8 mouse cellular contexts compared by ENCODE assay signal in genomic region chr4:46506801-46507610, GRCm38 (mm10). TPM values are rescaled to one million over a fixed set of nuclear protein-coding genes. Genes with fewer than 3 reads are reported as not detected.
DNase-seq lines count a peak whose midpoint lies in the region; ATAC-seq and TF ChIP-seq lines count a peak whose summit lies in the region.

No protein-coding gene starts in this region.

- H3K27ac ChIP-seq in lung, embryonic 15.5 days, result 0 out of 2 replicates have a peak overlapping the region, but pooled peaks have one; percentile 58
- no peak overlapping the region for H3K27ac ChIP-seq in thymus, adult 2 months (ENCODE audit: control insufficient read depth, insufficient read depth, low read length)

- peaks cover 16% of the 10 kb centered on the region; the same call in 1 of the 2 replicates for H3K36me3 ChIP-seq in lung, embryonic 15.5 days
- H3K36me3 ChIP-seq in thymus, adult 2 months (ENCODE audit: control insufficient read depth, insufficient read depth, low read length), result peaks cover 17% of the 10 kb centered on the region

- peak overlapping the region; percentile 57 for H3K4me3 ChIP-seq in lung, embryonic 15.5 days
- H3K4me3 ChIP-seq in thymus, adult 2 months (ENCODE audit: control insufficient read depth, insufficient read depth, low read length), result peak overlapping the region; percentile 48

- DNase-seq in Muller cell, postnatal 12 days (ENCODE audit: inconsistent ontology term), result peak; percentile 98
- peak; percentile 91 for DNase-seq in cerebellum, adult 9-10 months
- peak; percentile 93 for DNase-seq in forelimb bud, embryonic 11.5 days (ENCODE audit: low read depth, low spot score)
- DNase-seq in layer of hippocampus, adult 9-10 months (ENCODE audit: low spot score), result peak; percentile 82
- peak; percentile 93 for DNase-seq in ovary, adult 18-20 months (ENCODE audit: low spot score)
- DNase-seq in thymus, adult 2 months, result peak; percentile 86

- peak overlapping the region; percentile 95 for H3K4me2 ChIP-seq in lung, embryonic 15.5 days

- TF ChIP-seq POLR2A in thymus, adult 2 months (IDR thresholded peaks at IDR 0.05; ENCODE audit: control insufficient read depth, extremely low read depth, insufficient read depth, low read length, poor library complexity), result no peak; the same call in 1 of the 2 replicates

- H3K9ac ChIP-seq in lung, embryonic 15.5 days, result peak overlapping the region; percentile 41

- ATAC-seq in hematopoietic stem cell, adult 5-6 weeks (replicated peaks in 1 of 2; ENCODE audit: insufficient read depth in 1 of 2, low FRiP score in 2 of 2, low TSS enrichment in 1 of 2, low read depth in 1 of 2, poor library complexity in 2 of 2, severe bottlenecking in 2 of 2), result peak; percentile 83 to 95
- ATAC-seq in lung, embryonic 15.5 days (ENCODE audit: borderline replicate concordance, extremely low read depth, low FRiP score, low TSS enrichment), result peak; percentile 97

- peaks cover 6% of the 10 kb centered on the region for H3K4me1 ChIP-seq in lung, embryonic 15.5 days
- H3K4me1 ChIP-seq in thymus, adult 2 months (replicated peaks; ENCODE audit: control insufficient read depth, insufficient read depth, low read length), result peaks cover 9% of the 10 kb centered on the region

- TF ChIP-seq CTCF in thymus, adult 2 months (IDR thresholded peaks at IDR 0.05; ENCODE audit: borderline replicate concordance, control insufficient read depth, extremely low read depth, insufficient read depth, low read length, poor library complexity), result no peak

- no peaks in the 10 kb centered on the region for H3K9me3 ChIP-seq in lung, embryonic 15.5 days

- peaks cover 13% of the 10 kb centered on the region for H3K27me3 ChIP-seq in lung, embryonic 15.5 days
- H3K27me3 ChIP-seq in thymus, adult 2 months (ENCODE audit: control insufficient read depth, insufficient read depth, low read length), result no peaks in the 10 kb centered on the region

- WGBS in lung, embryonic 15.5 days, result under 1% methylated on average over 89 of the region's 94 CpGs
- 10% methylated on average over 85 of the region's 94 CpGs for WGBS in thymus, adult 2 months

RNA-seq across cellular contexts. Expression of gene Nans, which starts 18.0 kb away (rescaled TPM):
- total RNA-seq in hematopoietic stem cell, adult 5-6 weeks (2017), result 47.3 and 48.7 TPM in 2 replicates
- polyA plus RNA-seq in lung, embryonic 15.5 days (2015; fragmentation: Nextera tagmentation; extraction: Ambion mirVana), result 84.7 and 90.6 TPM in 2 replicates
- polyA plus RNA-seq in thymus, adult 2 months (2012; rRNA removed), result 52.3 and 53.4 TPM in 2 replicates

RNA-seq across cellular contexts. Expression of gene Trim14, which starts 28.9 kb away (rescaled TPM):
- 17.7 and 43.5 TPM in 2 replicates for total RNA-seq in hematopoietic stem cell, adult 5-6 weeks (2017)
- polyA plus RNA-seq in lung, embryonic 15.5 days (2015; fragmentation: Nextera tagmentation; extraction: Ambion mirVana), result 2.2 and 2.7 TPM in 2 replicates
- polyA plus RNA-seq in thymus, adult 2 months (2012; rRNA removed), result 27.3 and 38.2 TPM in 2 replicates

RNA-seq across cellular contexts. Expression of gene Anp32b, which starts 56.3 kb away (rescaled TPM):
- total RNA-seq in hematopoietic stem cell, adult 5-6 weeks (2017), result 103 and 209 TPM in 2 replicates
- 290 and 292 TPM in 2 replicates for polyA plus RNA-seq in lung, embryonic 15.5 days (2015; fragmentation: Nextera tagmentation; extraction: Ambion mirVana)
- polyA plus RNA-seq in thymus, adult 2 months (2012; rRNA removed), result 52.6 and 126 TPM in 2 replicates
